Mouse (Mus musculus) left cerebral cortex, adult 18-20 months (tissue): ENCODE data around the gene Trpm5. TPM values are rescaled to one million over a fixed set of nuclear protein-coding genes. Genes with fewer than 3 reads are reported as not detected.

Experiments used
- DNase-seq, 2 experiments: peaks; one replicate each; pipeline ENCODE4 v3.0.0; 2021 to 2022; ENCODE audit warnings: low spot score in 2 of 2, mixed read lengths in 1 of 2
- total RNA-seq, 2 experiments: library from RNA; stranded (reverse); gene quantifications; 2 replicates each; pipeline ENCODE4 v1.2.3; 2021

Gene Trpm5
- total RNA-seq, 2 experiments from 2014 or later = not detected

DNA sequence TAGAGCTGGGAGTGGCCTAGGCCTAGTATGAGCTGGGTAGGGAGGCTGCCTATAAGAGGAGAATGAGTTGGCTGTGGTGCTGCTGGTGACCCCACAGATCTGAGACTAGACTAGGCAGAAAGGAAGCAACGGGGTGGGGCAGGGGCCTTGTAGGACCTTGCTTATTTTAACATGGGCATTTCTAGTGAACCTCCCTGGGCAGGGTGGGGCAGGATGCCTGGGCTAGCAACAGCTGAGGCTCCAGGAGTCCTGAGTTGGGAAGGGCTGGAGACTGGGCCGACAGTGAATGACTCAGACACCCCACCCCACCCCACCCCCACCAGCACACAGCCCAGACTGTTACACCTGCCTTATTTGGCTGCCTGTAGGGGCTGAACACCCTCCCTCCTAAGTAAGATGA, 31.7 kb downstream of the Trpm5 start:
- no peak for DNase-seq

DNA sequence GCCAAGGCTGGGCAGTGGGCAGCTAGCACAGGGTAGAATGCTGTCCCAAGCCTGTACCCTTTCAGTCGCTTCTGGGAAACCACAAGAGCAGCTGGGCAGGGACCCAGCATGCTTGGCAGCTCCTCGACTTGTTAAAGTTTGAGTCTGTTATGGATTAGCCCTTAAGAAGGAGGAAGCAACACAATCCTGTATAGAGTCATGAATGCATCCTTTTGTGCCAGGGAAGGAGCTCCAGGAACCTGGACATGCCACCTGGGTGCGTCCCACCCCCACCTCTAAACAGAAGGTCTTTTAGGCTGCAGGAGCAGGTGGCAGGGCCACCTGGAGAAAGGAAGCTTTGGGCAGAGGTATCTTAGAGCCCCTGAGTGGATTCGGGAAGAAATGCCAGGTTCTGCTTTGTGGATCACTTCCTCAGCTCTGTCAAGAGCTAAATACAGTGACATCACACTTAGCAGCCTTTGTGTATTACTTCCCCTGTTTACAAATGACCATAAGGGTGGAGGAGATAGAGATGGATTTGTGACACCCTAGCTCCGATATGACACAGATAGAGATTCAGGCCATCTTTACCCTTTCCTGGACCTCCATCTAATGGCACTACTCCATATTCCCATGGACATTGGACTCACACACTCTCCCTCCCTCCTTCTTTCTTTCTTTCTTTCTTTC, 35.1 kb downstream of the Trpm5 start:
- no peak for DNase-seq

DNA sequence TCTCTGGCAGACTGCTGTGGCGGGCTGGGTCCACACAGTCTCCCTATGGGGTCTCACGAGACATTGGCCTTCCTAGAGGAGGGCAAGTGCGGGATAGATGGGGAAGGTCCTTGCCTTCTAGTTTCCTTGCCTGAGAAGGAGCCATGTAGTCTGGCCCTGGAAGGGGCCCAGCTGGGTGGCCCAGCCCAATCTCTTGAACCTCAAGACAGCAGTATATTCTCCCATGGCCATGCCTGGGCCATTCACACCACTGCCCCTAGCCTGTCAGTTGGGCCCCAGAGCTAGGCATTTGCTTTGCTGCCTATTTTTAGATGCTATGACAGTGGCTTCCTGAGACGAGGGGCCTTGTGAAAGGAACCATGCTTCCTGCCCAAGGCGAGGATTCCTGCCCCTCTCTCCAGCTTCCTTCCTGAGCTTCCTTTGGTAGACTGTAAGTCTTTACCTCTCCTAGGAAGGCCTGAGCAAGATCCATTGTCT, 36.2 kb downstream of the Trpm5 start:
- DNase-seq = no peak

- DNase-seq = no peak
Measured at GRCm38 (mm10) chr7:143057667-143058220, 36.7 kb downstream of the Trpm5 start.

DNA sequence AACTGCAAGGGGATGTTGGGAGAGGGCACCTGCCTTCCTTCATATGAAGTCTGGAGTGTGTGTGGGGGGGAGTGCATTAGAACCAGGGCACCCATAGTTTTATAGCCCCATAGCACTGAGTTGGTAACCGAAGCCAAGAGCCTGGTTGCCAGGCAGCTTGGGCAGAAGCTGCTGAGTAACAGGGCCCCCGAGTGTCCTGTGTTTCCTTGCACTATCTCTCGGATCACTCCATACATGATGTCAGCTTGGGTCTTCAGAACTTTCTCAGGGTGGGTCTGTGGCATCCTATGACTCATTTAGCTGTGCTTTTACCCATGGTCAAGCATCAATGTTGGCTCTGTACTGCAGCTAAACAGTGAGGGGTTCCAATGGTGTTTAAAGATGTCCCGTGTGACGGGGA, 37.4 kb downstream of the Trpm5 start:
- DNase-seq = no peak

DNA sequence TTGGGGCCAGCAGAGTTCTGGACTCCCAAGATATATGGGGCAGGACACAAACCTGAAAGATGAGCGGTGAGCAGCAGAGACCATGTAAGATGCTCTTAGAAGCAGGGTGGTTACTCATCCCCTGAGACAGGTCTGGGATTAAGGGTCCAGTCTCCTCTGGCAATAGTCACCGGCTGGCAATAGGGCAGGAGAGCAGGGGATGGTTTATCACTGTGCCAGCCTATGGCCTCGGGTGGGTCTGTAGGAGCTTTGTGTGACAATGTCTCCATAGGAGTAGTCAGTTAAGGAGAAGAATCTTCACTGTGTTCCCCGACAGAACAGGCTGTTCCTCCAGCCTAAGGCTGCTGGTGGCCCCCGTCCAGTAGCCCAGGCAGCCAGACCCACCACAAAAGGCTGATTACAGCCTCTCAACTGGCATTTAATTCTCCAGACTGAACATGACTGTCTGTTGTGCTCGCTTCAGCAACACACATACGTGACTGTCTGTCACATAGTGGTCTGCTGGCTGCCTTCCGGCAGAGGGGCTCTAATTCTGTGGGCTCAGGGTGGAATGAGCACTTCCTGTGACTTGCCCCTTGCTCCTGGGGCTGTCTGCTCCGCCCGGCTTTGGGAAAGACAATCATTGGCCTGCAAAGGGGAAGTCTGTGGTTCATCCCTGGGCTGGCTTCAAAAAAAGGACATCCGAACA, 38.8 kb downstream of the Trpm5 start:
- DNase-seq = peak in 1 of 2 experiments; percentile 34

DNA sequence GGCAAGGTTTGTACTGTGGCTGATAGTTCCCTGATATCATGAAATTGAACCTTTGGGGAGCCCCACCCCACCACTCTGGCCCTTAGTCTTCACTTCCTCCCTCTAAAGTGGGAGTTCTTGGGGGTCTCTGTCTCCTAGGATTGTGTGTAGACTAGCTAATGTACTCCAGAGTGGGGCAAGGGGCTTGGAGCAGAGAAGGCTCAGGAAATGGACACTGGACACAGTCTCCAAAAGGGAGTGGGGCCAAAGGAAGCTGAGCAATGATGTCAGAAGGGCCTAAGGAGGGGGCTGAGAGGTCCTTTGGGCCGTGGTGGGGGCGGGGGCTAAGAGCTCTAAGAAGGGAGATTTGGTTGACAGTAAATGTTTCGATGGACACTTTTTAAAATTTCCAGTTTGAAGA, 39.4 kb downstream of the Trpm5 start:
- no peak for DNase-seq

DNA sequence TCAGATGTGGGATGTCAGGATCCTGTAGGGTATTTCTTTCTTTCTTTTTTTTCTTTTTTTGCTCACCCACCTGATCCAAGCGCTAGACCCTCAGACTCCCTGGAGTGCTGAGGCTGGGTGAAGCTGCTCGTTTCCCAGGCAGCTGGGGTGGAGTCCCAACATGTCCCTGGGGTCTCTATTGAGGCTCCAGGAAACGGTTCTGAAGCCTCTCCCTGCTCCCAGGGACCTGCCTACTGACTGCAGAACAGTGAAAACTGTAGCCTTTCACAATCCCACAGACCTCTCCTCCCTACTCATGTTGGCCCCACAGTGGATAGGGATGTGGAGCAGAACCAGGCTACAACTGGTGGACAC, 39.9 kb downstream of the Trpm5 start:
- no peak for DNase-seq

DNA sequence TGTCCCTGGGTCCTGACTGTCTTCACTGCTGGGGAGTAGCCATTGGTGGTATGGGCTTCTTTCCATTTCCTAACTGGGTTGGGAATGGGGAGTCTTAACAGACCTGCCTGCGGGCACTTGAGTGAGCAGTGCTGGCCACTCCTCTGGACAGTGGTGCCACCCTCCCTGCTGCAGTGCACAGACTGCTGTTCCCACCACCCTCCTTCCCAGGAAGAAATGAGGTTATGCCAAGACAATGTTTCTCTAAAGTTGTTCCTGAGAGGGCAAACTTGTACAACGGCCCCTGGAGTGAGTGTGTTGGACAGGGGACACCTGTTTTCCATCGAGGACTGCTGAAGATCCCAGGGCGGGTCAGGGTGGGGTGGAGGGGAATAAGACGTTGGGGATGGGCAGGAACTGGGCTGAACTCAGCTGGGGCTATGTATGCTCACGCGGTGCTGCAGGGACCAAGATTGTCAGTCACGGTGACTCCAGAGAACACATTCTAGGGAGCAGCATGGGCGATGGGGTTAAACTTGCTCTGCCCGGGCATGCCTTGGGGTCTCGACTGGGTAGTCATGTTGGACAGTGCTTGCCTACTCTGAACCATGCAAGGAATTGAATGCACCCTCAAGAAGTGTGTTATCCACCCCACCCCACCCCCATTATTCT, 40.4 kb downstream of the Trpm5 start:
- no peak for DNase-seq

DNA sequence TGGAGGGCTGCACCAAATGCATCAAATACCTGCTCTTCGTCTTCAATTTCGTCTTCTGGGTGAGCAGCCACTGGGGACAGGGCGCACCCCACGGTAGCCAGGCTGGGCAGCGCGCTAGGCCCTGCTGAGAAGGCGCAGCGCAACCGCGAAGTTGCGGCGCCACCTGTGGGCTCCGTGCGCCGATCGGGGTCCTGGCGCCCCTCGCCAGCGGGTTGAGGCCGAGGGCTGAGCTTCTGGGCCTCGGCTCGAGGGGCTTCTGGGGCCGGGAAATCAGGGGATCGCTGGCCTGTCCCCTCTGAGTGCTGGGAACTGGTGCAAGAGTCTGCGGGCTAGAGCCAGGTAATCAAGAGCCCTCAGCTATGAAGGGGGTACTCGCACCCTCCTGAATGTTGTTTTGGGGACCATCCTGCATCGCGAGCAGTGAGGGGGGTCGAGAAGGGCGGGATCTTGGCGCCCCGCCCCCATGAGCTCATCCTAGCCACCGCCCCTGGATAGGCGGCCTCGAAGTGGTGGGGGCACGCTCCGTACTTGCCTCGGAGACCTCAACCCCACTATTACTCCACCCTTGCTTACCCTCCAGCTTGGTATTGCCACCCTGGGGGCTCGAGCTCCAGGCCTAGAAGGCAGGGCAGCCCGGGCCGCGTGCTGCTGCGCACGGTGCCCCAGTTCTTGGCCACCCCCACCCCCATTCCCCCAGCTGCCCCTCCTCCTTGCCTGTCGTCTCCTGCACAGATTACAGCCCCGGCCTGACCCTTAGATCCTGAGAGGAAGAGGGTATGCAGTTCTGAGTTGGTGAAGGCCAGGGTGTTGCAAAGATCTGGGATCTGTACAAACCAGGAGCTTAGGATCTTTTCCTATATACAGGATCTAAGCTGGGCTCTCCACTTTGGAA, 41.2 kb downstream of the Trpm5 start:
- DNase-seq = peak in 1 of 2 experiments; percentile 45

GRCm38 (mm10) chr7:143052626-143053007, 41.8 kb downstream of the Trpm5 start, which contains the start of gene Cd81:
Gene Cd81, plus strand, starts transcription at chr7:143052739.
- peak; percentile 73 to 81 for DNase-seq

DNA sequence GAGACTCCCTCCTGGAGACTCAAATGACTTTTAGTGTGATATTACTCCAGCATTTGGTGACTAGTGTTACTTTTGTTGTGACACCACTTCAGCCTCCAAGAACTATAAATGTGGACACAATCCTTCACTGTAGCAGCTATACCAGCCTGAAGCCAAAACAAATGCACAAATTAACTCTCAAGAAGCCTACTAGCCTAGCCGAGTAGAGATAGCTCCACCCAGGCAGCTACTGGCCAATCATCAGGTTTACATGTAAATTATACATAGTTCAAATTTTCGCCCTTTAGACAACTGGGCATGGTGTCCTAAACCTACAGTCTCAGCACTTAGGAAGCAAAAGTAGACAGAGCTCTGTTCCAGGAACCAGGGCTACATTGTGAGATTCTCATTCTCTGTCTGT, 43.1 kb downstream of the Trpm5 start:
- no peak for DNase-seq

DNA sequence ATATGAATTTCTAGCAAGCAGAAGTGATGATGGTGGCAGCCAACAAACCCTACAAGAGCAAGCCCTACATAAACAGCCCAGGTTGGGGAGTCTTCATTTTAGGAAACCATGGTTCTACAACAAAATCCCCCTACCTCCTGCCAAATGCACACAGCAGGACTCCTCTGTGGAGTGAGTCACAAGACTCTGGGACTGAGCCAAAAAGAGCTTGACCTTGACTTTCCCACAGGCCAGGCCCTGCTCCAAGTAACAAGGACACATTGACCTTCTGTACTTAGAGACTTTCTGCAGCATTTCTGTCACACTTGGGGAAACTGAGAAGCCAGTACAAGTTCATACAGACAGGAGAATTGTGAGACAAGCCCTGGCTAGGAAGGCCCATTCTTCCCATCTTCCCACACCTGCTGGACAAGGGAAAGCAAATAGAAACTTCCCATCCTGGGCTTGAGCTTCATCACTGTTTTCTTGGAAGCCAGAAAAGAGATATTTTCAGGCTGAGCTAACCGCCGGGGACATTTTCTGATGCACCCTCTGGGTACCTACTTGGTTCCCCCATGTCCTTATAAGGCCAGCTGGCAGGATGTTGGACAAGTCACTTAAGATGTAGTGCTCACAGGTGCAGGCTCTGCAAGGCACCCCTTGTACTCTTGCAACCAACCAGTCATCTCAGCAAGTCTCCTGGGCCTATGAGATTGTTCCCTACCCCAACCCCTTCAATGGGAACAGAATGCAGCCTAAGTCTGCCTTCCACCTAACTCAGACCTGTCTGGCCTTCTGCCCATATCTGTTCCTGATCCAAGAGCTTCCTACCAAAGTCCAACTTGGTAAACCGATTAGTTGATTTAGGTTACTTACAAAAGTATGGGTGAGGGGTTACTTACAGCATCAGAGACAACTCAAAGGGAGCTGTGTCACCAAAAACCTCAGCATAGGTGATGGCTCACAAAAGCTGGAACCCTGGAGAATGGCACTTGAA, 44.3 kb downstream of the Trpm5 start:
- no peak for DNase-seq

- no peak for DNase-seq
Measured at GRCm38 (mm10) chr7:143049331-143049730, 45.1 kb downstream of the Trpm5 start.

DNA sequence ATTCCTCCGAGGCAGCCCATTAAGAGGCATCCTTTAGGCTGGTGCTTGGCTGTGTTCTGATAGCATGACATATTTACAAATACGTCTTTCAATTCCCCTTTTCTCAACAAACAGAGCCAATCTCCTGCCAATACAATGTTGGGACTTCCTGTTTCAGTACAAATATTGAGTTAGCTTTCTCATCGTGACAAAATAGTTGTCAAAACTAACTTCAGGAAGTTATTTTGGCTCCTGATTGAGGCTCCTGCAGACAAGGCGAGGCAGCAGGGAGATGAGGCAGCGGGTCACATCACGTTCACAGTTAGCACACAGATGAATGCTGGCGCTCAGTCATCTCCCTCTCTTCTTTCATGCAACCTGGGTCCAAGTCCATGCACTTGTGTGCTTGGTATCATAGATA, 48.1 kb downstream of the Trpm5 start:
- no peak for DNase-seq

- DNase-seq = no peak
Measured at GRCm38 (mm10) chr7:143044826-143045206, 49.6 kb downstream of the Trpm5 start.

DNA sequence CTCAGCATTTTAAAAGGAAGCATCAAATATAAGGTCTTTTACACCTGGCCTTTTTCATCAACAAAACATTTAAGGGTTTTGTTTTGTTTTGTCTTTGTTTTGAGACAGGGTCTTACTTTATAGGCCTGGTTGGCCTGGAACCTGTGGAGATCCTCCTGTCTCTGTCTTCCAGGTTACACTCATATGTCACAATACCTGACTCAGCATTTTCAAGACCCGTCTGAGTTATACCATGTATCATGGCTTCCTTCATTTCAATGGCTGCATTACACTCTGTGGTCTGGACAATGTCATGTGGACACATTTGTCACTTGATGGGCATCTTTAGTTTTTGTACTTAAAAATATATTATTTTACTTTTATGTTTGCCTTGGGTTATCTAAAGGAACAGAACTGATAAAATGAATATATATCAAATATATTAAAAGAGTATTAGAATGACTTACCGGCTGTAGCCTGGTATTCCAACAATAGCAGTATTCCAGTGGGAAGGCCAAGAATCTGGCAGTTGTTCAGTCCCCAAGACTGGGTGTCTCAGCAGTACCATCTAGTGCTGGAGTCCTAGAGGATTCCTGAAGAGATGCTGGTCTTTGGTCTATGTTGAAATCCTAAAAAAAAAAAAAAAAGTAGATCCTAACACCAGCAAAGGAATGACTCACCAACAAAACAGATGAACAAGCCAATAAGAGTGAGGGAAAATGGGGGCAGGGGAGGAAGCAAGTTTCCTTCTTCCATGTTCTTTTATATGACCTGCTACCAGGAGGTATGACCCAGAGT, 50.2 kb downstream of the Trpm5 start:
- no peak for DNase-seq

DNA sequence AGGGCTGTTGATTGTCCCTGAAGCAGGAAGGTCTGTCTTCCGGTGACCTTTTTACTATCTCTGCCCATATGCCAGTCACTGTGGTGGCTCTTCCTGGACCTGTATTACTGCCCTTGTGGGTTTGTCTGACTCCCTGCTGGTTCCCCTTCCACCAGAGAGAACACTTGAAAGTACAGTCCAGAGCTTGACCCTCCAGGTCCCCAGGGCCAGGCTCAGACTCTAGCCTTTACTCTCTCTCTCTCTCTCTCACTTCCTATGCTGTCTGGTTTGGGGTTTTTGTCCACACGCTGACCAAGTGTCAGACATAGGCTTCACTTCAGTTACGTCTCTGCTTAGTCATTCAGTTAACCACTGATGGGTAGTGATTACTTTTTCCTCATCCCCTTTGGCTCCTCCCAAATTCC, 51.5 kb downstream of the Trpm5 start:
- no peak for DNase-seq

DNA sequence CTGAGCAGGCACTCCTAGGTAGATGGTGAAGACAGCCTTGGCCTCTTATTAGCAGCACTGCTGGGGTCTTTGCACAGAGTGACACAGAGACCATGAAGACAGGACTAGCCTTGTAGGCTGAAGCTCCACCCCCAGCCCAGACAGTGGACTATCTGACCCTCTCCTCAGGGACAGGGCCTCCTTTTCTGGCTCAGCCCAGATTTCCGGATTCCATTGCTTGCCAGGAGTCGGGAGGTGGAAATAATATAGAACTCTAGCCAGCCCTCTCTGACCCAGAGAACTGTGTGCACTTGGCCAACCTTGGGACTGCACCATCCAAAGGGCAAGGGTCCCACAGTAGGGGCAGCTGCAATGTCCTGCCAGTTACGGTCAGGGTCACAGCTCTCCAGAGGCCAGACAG, 52.4 kb downstream of the Trpm5 start:
- no peak for DNase-seq
